Mouse (Mus musculus) thymus, adult 2 months (tissue): Measurements from ENCODE around the gene Prap1.

ENCODE experiments used
- CTCF ChIP-seq: fragments of 200-500 bp; IDR thresholded peaks from 2 replicates; pipeline ENCODE4 v1.5.1; 2012; ENCODE audit warnings: mild to moderate bottlenecking, control low read depth, low read length, moderate library complexity, borderline replicate concordance; ENCODE audit not compliant: control insufficient read depth, poor library complexity, insufficient read depth; ENCODE audit errors: extremely low read depth
- POLR2A ChIP-seq: fragments of 200-500 bp; IDR thresholded peaks from 2 replicates; pipeline ENCODE4 v1.6.1; 2012; ENCODE audit warnings: mild to moderate bottlenecking, low read length, control low read depth, moderate library complexity; ENCODE audit not compliant: control insufficient read depth, poor library complexity, insufficient read depth; ENCODE audit errors: extremely low read depth

DNA sequence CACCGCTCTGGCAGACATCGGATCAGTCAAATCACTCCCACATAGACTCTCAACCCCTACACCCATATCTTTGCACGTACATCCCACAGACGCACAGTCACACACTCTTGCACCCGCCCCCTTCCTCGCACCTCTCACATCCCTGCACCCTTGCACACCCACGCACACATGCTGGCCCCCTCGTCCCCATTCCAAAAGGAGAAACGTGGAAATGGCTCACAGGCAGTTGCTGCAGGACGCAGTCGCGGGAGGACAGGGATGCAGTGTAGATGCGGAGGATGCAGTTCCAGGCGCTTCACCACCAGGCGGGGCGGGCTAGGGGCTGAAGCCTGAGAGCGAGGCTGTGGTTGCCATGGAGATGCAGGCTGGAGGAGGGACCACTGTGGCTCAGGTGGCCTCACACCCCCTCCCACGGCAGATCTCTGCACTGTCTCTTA is 10.9 kb upstream of the Prap1 start, which contains the start of gene Caly:
- peak; percentile 50; the same call in 1 of the 2 replicates for TF ChIP-seq CTCF
- TF ChIP-seq POLR2A, result no peak
